Mouse (Mus musculus) activated CD4-positive, CD25-positive, alpha-beta regulatory T cell (primary cell): ENCODE measurements around the gene Cdk18. TPM values are rescaled to one million over a fixed set of nuclear protein-coding genes. Genes with fewer than 3 reads are reported as not detected.

Experiments used
- polyA plus RNA-seq, 2 experiments: library from polyadenylated mRNA; unstranded; fragments of 100-300 nt; shearing (Covaris generic); gene quantifications; one replicate each; pipeline ENCODE4 v1.2.1; 2017

The Cdk18 gene
- polyA plus RNA-seq = not detected

DNA sequence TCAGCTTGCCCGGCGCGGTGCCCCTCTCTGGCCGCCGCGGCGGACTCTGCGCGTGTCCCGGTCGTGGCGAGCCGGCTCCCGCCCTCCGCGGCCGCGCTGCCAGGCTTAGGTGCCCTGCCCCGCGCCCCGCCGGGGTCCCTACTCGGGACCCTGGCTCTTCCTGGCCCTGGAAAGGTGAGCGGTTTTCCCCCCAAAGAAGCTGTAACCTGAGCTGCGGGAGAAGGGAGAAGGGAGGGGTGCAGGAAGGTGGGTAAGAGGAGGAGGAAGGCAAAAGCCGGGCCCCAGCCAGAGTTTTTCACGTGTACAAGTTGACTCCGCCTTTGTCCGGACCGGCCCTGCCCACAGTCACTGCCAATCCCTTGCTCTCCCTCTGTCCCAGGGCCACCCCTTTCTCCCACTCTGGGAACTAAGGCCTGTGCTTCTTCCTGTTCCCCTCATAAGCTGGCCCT, at the start of gene Cdk18:
Gene Cdk18 (minus strand): TSS at position 269 of the 449 bp plus-strand sequence.

GRCm38 (mm10) chr1:132067261-132068255, 71.9 kb downstream of the Cdk18 start, which contains the start of gene Mfsd4a:
Gene Mfsd4a (minus strand): TSS chr1:132068062.

Other genes starting within 250 kb of the Cdk18 start
- 10 to 100 TPM; 47.8 to 48.9 TPM for gene Nucks1, start 229.2 kb downstream of the Cdk18 start, polyA plus RNA-seq
- 1 to 10 TPM; 1.1 to 1.4 TPM for gene Slc45a3, start 176.7 kb downstream of the Cdk18 start, polyA plus RNA-seq
- gene Elk4, start 132.1 kb downstream of the Cdk18 start, polyA plus RNA-seq = 10 to 100 TPM; 84.0 to 94.1 TPM
- gene Mfsd4a, start 71.6 kb downstream of the Cdk18 start, polyA plus RNA-seq = 10 to 100 TPM; 81.3 to 88.4 TPM
- under 1 TPM in 1 of 2 experiments, not detected in 1; 0.25 TPM for gene Lemd1, start 51.7 kb upstream of the Cdk18 start, polyA plus RNA-seq
- gene AC124108.1, start 51.8 kb upstream of the Cdk18 start, polyA plus RNA-seq = not detected
- gene Gm10188, start 90.1 kb upstream of the Cdk18 start, polyA plus RNA-seq = not detected
- gene Klhdc8a, start 158.9 kb upstream of the Cdk18 start, polyA plus RNA-seq = not detected
- gene Nuak2, start 176.4 kb upstream of the Cdk18 start, polyA plus RNA-seq = 1 to 10 TPM; 3.4 to 3.6 TPM